Mouse (Mus musculus) cerebellum, adult 8-10 months (tissue): ENCODE data around the gene Pten.

ENCODE experiments used
- DNase-seq: peaks from one replicate; pipeline ENCODE4 v3.0.0; 2022

The Pten gene

DNA sequence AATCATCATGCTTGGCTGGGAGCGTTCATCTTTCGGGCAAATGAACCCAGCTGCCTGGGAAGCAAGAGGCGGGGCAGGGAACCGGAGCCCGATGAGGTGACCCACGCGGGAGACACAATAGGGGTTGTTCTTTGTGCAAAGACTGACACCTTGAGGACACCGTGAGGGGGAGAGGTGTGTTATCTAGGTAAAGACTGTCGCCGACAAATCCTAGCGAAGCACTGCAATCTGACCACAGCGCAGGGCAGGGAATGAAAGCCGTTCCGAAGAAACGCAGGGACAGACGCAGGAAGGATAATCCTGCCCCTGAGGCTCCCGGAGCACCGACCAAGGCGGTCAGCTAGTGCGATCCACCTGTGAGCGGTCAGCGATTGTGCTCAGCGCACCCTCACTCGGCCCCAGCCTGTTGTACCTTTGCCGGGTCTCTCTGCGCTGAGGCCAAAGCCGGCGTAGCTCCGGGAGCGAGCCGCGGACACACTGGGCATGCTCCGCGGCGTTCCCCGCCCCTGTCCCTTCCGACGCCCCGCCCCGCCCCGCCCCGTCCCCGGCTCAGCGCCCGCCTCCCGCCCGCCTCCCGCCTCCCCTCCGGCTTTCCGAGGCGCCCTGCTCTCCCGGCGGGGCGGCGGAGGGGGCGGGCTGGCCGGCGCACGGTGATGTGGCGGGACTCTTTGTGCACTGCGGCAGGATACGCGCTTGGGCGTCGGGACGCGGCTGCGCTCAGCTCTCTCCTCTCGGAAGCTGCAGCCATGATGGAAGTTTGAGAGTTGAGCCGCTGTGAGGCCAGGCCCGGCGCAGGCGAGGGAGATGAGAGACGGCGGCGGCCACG, at the start of gene Pten:
Gene Pten, plus strand, starts transcription at position 598 of the 826 bp plus-strand sequence.
- peak; percentile 98 for DNase-seq

DNA sequence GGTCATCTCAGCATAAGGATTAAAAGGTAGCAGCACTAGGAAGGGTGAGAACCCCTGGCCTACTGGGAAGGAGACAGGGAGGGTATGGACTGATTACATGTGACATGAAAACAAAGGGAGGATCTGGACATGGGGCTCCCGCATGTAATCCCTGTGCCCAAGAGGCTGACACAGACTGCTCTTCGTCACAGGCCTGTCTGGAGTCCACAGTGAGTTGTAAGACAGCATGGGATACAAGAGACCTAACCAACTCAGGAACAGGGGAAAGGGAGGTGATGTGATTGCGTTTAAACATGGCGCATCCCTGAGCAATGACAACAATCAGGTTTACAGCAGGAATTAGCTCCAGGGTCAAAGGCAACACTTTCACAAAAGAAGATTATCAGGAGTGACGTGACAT, 48.3 kb upstream of the Pten start:
- DNase-seq: no peak

DNA sequence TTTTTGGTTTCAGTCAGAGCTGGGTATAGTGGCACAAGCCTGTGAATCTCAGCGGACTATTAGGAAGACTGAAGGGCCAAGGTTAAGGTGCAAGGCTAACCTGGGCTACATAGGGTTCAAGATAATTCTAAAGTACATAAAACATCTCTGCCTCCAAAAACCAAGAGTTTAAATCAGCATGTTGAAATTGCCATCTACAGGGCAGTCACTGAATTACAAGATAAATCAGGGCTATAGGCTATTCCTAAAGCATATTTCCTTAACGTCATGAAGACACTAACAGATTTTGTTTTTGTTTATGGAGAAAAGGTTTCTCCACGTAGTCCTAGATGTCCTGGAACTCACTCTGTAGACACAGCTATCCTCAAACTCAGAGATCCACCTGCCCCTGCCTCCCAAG, 47.0 kb upstream of the Pten start:
- no peak for DNase-seq

DNA sequence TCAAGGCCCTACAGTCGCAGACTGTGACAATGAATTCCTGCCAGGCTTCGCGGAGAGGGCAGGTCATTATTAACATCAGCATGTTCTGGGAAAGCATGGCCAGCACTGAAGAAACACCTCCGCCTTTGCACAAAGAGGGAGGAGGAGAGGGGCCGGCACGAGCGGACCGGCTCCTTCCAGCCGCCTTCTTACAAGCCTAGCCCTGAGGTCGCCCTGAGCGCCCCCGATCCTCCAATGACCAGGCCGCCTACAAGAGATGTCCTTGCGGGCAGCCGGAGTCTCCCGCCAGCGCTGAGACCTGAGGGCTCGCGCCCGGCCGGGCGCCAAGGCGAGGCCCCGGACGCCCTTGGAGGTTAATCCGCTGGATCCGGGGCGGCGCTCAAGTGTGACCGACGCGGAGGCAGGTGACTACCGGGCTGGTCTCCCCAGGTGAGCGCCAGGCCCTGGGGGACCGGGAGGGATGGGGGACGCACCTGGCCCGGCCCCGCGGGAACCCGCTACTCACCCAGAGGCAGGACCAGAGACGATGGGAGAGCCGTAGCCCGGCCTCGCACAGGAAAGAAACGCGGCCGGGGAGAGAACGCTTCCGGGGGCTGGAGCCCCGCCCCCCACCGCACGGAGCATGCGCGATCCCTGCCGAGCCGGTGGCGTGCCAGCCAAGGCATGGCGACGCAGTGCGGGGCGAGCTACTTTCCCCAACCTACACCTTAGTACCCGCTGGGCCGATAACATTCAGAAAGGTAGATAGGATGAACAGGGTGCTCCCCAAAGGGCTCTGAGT, 45.3 kb upstream of the Pten start:
- DNase-seq: peak; percentile 94

DNA sequence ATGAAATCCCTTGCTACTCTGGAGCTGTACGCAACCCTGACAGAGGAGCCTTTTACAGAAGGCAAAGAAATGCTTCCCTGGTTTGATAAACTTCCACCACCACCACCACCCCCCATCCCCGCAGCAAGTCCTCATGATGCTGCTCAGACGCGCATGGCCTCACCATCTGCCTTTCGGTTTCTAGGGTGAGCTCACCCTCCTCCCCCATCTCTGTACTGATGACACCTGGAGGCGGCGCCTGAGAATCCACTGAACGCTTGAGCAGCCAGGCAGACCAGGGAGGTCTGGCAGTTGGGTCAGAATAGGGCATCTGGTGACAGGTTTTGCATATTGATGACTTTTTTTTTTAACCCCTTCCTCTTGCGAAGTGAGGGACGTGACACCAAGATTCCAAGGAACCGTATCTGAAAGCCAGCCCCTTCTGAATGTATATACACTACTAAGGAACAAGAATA, 44.7 kb upstream of the Pten start:
- peak; percentile 82 for DNase-seq

DNA sequence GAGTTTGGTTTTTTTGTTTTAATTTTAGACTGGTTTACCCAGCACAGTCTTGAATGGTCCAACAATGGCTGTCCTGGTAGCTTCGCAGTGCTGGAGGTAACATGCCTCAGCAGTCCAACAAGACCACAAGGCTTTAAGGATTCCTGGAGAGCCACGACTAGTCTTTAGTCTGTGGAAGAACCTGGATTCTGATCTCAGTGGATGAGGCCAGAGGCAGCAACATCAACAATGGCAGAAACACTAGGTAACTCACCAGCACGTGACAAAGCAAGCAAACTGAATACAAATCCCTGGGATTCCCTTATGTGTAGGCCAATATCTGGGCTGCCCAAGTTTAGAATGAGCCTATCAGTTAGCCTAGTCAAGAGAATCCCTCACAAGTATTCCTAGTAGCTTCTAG, 43.8 kb upstream of the Pten start:
- no peak for DNase-seq

DNA sequence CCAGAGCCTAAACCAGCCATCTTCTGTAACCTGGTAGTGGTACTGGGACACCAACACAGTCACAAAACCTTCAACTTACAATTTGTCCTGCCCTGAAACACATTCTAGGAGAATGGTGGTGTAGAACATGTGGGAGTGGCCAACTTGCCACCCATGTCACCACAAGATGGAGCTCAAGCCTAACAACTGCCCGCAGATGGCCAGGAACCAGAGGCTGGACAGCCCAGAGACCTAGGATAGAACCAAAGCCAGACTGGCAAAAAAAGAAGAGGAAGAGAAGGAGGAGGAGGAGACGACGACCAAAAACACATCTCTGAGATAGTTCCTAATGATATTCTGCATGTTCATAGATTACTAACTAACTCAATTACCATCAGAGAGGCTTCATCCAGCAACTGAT, 42.1 kb upstream of the Pten start:
- peak; percentile 82 for DNase-seq

DNA sequence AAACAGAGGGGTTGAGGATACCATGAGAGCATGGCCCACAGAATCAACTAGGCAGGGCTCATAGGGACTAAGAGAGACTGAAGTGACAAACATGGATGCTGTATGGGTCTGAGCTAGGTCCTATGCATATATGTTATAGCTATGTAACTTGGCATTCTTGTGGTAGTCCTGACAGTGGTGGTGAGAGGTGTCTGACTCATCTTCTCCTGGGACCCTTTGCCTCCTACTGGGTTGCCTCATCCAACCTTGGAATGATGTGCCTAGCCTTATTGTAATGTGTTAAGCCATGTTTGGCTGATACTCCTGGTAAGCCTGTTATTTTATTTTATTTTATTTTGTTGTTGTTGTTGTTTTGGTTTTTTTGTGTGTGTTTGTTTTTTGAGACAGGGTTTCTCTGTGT, 41.6 kb upstream of the Pten start:
- no peak for DNase-seq

DNA sequence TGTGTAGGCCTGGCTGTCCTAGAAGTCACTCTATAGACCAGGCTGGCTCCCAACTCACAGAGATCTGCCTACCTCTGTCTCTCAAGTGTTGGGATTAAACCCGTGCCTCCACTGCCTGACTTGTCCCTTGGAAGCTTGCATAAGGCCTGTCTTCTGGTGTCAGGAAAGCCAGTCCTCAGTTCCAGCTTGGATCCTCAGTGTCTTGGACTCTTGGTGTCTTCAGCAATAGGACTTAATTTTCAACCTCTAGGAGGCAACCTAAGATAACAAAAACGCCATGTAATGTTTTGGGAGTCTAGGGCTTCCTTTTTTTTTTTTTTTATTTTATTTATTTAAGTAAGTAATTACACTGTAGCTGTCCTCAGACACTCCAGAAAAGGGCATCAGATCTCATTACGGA, 39.7 kb upstream of the Pten start:
- DNase-seq: no peak

DNA sequence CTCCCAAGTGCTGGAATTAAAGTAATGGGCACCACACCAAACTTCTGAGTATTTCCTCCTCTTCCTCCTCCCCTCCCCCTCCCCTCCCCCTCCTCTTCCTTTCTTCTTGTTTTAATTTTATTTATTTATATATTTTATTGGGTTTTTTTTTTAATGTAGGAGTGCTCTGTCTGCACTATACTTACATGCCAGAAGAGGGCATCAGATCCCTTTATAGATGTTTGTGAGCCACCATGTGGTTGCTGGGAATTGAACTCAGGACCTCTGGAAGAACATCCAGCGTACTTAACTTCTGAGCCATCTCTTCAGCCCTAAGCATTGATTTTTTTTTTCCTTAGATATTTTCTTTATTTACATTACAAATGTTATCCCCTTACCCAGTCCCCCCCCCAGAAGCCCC, 37.0 kb upstream of the Pten start:
- DNase-seq: no peak

DNA sequence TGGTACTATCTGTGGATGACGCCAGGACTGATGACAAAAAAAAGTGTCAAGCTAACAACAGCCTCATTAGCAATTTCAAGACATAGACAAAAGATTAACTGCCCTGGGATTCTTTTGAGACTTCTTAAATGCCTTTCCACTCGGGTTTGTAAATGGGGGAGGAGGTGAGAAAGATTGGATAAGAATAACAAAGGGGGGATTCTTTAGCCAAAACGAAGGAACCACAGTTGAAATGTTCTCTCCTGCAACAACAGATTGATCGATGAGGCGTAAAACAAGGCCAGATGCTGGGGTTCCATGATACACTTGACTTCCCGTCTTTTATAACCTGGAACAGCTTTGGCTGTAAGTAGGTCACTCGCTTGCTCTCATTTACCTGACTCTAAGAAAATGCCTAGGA, 33.5 kb upstream of the Pten start:
- no peak for DNase-seq

DNA sequence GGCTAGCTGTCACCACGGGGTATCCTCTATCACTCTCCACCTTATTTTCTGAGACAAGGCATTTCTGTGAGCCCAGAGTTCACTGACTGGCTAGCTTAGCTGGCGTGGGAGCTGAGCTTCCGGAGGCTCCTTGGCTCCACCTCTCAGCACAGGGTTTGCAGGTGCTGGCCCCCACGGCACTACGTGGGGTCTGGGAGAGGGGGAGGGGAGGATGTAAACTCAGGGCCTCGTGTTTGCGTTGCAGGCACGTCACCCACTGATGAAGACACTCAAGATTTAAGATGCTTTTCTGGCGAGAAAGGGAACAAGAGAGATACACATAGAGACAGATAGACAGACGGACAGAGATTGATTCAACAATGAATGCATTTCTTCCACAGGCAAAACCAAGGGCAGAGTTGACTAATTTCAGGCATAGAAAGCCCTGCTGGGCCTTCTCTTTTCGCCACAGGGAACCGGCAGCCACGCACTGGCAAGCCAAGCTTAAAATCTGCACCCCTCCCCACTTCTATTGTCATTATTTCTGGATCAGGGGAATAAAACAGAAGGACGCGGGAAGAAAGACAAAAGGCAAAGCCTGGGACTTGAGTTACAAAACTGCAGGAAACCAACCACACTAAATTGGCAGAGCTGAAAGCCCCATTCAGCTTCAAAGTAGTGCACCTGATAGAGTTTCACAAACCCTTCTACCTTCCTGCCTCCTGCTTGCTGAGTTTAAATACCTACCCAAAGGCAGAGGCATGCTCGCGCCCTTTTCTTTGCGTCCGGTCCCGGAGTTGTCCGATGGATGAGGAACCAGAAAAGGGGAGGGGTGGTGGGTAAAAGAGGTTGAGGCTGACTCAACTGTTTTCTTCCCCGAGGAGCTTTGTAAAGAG, 30.6 kb upstream of the Pten start:
- DNase-seq: no peak

DNA sequence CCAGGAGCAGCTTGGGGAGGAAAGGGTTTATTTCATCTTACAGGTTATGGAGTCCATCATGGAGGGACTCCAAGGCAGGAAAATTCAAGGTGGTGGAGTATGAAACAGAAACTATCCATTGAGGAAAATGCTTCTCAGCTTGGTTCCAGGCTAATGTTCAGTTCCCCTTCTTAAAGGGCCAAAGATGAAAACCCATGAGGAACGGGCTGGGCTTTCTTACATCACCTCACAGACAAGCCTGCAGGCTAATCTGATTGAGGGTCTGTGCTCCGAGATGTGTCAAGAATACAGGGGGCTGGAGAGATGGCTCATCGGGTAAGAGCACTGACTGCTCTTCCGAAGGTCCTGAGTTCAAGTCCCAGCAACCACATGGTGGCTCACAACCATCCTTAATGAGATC, 27.5 kb upstream of the Pten start:
- no peak for DNase-seq

DNA sequence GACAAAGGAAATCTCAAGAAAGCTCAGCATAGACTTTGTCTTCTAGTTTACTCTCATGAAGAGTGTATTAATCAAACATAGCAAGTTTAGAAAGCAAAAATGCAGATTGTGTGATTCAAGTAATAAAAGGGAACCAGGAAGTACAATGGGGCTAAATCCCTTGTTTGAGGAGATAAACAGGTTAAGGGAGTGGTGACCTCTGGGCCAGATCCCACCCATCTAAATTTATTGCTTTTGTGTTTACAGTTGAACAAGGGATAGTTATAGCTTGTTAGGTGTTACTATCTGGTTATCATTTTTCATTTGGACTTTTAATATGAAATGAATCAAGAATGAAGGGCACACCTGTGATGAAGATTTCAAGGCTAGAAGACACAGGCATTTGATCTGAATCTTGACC, 24.4 kb upstream of the Pten start:
- no peak for DNase-seq

DNA sequence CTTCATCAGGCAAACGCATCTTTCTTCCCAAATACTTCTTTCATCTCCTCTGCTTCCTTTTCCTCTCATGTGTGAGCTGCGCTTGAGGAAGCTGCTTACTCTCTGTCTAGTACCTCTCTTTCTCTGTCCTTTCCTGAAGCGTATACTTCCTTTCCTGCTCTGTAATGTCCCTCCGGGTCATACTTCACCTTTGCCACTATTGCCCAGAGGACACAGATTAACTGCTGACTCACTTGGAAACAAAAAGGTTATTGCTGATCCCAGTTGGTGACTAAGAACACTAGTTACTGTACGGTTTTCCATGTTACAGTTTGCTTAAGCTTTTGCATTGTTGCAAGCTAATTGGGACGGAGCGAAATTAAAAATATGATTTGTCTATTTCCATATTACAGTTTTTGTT, 19.5 kb upstream of the Pten start:
- DNase-seq: no peak

DNA sequence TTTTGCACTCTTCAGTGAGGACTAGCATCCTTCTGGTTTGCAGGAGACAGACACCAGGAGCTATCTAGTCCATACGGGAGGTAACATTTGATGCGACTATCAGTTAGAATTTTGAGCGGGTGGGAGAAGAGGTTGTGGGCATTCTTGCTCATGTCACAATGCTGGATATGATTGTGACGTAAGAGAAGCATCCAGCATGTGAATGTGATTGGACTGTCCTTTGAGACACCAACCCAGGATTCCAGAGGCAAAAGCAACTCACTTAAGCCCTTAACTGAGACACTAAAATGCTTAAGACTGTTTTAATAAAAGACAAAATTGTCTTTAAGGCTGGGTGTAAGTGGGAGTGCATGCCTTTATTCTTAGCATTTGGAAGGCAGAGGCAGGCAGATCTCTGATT, 17.6 kb upstream of the Pten start, which contains the start of gene Atad1:
Gene Atad1, minus strand, starts transcription at position 101 of the 400 bp plus-strand sequence.
- no peak for DNase-seq

DNA sequence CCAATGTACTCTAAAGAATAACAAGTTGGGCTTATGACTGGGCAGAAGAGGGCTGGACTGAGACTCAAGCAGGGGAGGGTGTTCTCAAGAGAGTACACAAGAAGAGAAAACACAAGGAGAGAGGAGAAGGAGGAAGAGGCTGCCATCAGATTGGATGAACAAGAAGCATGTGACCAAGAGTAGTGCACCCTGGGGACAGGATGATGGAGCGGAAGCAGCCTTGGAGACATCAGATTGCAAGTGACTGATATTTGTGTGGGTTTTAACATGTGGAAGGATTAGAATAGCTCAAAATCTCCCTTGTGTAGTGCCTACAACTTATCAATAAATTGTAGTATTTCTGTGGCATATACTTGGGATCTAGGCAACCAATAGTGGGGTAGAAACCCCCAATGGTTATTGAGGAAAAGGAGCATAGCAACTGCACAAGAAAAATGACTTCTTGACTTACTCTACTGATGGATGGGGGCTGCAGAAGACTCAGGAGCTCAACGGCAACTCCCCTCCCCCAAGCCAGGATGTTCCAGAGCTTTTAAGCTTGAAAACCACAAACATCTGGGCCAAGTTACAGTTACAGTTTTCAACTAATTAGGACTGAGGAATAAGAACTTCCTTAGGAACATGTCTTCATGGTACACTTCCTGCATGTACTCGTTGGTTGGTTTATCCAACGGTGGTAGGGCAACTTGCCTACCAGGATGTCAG, 16.5 kb upstream of the Pten start:
- DNase-seq: no peak

DNA sequence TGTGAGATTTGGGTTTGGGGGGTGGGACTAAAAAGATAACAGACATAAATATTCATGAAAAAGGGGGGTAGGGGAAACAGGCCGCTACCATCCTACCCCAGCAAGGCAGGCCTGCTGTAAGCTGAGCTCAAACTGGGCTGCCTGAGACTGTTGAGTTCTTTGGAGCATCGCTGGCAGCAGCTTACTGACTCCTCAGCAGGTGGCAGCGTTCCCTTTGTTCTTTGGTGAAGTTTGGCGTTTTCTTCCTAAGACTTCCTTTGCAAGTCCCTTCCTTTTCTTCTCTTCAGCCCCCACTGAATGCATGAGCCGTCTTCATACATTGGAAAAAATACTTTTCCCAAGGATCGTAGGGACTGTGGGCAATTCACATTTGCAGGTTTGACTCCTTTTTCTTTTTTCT, 7.9 kb upstream of the Pten start:
- DNase-seq: no peak

DNA sequence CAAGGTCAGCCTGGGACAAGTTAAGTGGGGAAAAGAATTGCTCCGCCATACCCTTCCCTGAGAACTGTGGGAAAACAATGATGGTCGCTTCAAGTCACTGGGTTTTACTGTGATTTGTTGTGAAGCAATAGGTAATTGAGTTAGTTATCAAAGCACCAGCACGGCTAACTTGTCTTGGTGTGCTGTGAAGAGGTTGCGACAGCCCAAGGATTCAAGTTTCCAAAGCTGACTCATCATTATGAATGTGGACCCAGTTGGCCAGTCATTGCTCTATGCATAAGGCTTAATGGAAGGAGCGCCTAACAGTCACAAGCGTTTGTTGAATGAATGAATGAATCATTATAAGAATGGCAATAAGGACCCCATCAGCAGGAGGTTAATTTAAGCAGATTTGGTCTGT, 4.9 kb upstream of the Pten start:
- DNase-seq: no peak

DNA sequence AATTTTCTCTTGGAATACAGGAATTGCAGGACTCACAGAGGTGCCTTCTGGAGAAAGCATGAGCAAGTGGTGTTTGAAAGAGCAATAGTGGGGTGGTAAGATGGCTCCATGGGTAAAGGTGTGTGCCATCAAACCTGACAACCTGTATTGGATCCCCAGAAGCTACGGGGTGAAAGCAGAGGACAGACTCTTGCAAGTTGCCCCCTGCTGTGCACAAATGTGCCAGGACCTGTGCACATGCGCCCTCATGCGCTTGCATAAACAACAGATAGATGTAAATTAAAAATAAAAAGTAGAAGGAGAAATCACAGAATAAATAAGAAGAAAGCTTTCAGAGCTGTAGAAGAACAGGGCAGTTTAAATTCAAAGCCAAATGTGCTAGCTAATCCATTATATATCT, 3.9 kb upstream of the Pten start:
- DNase-seq: no peak

DNA sequence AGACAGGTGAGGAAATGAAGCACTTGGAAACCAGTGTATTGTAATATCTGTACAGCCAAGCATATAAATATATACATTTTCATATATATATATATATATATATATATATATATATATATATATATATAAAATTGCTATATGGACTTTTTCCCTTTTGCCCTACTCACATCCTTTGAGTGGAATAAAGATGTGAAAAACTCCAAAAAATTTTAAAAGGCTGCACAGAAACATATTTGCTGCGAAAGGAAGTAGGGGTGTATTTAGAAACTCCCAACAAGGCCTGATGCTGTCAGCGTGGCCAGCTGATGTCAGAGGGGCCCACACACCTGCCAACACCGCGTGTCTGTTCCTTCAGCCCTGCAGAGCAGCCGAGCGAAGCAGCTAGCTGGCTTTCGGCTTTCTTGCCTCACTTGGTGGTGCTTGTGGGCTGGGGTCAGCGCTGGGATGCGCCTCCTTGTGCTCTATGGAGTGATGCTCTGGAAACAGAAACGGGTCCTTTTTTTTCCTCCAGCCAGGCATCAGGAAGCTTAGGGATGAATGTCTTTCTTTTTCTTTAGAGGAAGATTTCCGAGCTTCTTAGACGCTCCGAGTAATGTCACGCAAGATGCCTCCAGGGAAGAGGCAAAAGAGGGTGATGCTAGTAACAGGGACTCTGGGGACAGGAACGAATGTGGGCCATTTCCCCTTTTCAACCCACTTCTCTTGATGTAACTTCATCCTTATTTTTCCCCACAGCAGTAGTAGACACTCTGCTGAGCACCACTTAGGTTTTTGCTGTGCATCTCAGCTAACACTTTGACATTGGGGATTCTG, 2.9 kb upstream of the Pten start:
- peak; percentile 42 for DNase-seq
